Mouse (Mus musculus) embryonic facial prominence, embryonic 13.5 days (tissue): ENCODE data around the gene Nle1. TPM values are rescaled to one million over a fixed set of nuclear protein-coding genes. Genes with fewer than 3 reads are reported as not detected.

Experiments
- ATAC-seq: fragments of 200-750 bp; cut with Nextera tagmentation; 2 replicates; pipeline ENCODE4 v1.8.0; 2017; ENCODE audit warnings: low read depth; ENCODE audit not compliant: insufficient number of reproducible peaks, insufficient read depth, low FRiP score, low TSS enrichment
- H3K27ac ChIP-seq: fragments of 300-500 bp; sonication (generic); 2 replicates; pipeline ENCODE4 v1.5.1; 2015; ENCODE audit warnings: moderate library complexity, mild to moderate bottlenecking, inconsistent platforms
- H3K27me3 ChIP-seq: fragments of 300-500 bp; sonication (generic); 2 replicates; pipeline ENCODE4 v1.6.1; 2015; ENCODE audit warnings: mild to moderate bottlenecking, inconsistent platforms
- H3K36me3 ChIP-seq: fragments of 300-500 bp; sonication (generic); 2 replicates; pipeline ENCODE4 v1.6.1; 2015; ENCODE audit warnings: mild to moderate bottlenecking, inconsistent platforms
- H3K4me1 ChIP-seq: fragments of 300-500 bp; sonication (generic); 2 replicates; pipeline ENCODE4 v1.6.1; 2015; ENCODE audit warnings: inconsistent platforms
- H3K4me2 ChIP-seq: fragments of 300-500 bp; sonication (generic); 2 replicates; pipeline ENCODE4 v1.6.1; 2015; ENCODE audit warnings: moderate library complexity, mild to moderate bottlenecking, inconsistent platforms
- H3K4me3 ChIP-seq: fragments of 300-500 bp; sonication (generic); 2 replicates; pipeline ENCODE4 v1.5.1; 2015; ENCODE audit warnings: mild to moderate bottlenecking, inconsistent platforms
- H3K9ac ChIP-seq: fragments of 300-500 bp; sonication (generic); 2 replicates; pipeline ENCODE4 v1.6.1; 2015; ENCODE audit warnings: mild to moderate bottlenecking, inconsistent platforms
- H3K9me3 ChIP-seq: fragments of 300-500 bp; sonication (generic); 2 replicates; pipeline ENCODE4 v1.6.1; 2016; ENCODE audit warnings: inconsistent platforms
- WGBS: fragments of 180-500 bp; shearing (Covaris S2); methylation state at CpG from one replicate; pipeline ENCODE4 v1.1.7; 2015; ENCODE audit warnings: mixed read lengths; 5-methylcytosine and 5-hydroxymethylcytosine counted together
- polyA plus RNA-seq: library from polyadenylated mRNA; unstranded; fragments of >200 nt; fragmentation: Nextera tagmentation; extraction: Ambion mirVana; gene quantifications from 2 replicates; pipeline ENCODE4 v1.2.1, GENCODE M21; 2015

Nle1 gene
- polyA plus RNA-seq, 1 experiment from 2014 or later, result 36.1 TPM

DNA sequence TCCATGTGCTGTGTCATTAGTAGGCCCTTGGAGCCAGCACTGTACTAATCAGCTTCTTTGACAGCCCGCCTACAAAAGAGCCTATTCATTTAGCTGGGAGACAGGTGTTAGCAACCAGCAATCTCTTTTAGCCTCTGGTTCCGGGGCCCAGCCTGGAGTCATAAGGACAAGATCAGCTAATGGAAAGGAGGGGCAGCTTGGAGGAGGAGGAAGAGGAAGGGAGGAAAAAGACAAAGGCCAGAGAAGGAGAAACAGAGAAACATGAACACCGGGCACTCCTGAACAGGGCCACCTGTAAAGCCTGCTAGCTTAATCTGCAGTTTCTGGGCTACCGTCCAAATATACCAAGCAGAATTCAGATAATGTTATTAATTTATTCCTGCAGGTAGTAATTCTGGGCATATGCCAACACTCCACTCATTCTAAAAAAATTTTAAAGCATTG is 44.7 kb downstream of the Nle1 start:
- no peak overlapping the region for H3K4me2 ChIP-seq
- H3K4me3 ChIP-seq, result no peak overlapping the region
- no peak overlapping the region for H3K27ac ChIP-seq
- no peaks in the 10 kb centered on the region for H3K9me3 ChIP-seq
- no peaks in the 10 kb centered on the region for H3K36me3 ChIP-seq
- no peak overlapping the region for H3K9ac ChIP-seq
- 45% methylated on average over 4 of the region's 4 CpGs for WGBS
- peaks cover 6% of the 10 kb centered on the region; the same call in 1 of the 2 replicates for H3K4me1 ChIP-seq
- no peak for ATAC-seq
- no peaks in the 10 kb centered on the region for H3K27me3 ChIP-seq

DNA sequence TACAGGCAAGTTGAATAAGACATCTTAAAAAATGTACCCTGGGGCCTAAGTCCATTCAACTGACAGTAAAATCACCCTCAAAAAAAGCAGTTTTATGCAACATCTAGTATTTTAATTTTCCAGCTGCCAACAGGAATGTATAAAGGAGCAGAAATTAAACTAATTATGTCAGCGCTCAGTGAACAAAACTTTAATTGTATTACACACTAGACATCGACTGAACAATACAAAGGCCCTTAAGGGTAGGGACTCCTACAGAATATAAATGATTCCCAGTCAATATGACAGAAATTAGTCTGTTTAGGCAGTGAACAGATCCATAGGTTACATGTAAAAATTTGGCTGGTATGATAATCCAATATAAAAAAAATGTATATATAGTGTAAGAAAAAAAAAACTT is 45.2 kb downstream of the Nle1 start:
- Histone ChIP-seq H3K4me1 (peaks cover 6% of the 10 kb centered on the region; the same call in 1 of the 2 replicates), H3K9ac (no peak overlapping the region), H3K4me3 (no peak overlapping the region), H3K27me3 (no peaks in the 10 kb centered on the region), H3K27ac (no peak overlapping the region), H3K36me3 (no peaks in the 10 kb centered on the region), H3K9me3 (no peaks in the 10 kb centered on the region), H3K4me2 (no peak overlapping the region)
- ATAC-seq, result no peak
- 55% methylated on average over 2 of the region's 2 CpGs for WGBS

DNA sequence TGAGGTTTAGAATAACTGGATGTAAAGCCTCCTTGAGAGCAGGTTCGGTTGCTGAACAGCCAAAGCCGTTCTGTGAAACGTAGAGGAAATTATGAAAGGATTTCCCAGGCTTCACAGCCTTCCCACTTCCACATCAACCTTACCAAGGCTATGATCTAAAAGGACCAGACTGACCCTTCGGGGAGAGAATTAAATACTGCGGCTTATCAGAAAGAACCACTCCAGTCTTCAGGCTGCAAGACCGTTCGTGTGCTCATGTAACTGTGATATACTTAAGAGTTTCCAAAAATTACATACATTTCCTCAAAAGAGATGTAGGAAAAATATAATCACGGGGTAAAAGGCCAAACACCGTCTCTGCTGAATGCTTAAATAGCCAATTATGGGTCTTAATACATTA is 45.6 kb downstream of the Nle1 start:
- ATAC-seq, result no peak

DNA sequence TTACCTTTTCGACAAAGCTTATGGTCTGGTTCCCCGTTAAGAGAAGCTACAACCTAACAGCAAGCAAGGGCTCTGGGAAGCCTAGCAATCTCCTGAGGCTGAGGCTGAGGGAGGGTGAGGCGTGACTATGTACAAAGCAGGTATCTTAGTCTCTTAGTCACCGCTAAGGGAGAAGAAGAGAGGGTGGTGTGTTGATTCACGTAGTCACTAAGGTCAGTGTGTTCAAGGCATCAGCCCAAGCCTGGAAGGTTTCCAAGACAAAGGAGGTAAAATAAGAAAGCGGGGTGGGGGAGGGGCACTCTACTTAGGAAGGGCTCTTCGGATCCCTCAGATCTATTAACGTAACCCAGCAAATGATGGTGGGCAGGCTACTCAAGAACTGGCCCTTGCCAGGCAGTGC is 46.7 kb downstream of the Nle1 start:
- ATAC-seq, result no peak
- Histone ChIP-seq H3K4me3 (no peak overlapping the region), H3K36me3 (no peaks in the 10 kb centered on the region), H3K9ac (no peak overlapping the region), H3K27me3 (no peaks in the 10 kb centered on the region), H3K27ac (no peak overlapping the region), H3K4me2 (no peak overlapping the region), H3K9me3 (no peaks in the 10 kb centered on the region), H3K4me1 (peaks cover 6% of the 10 kb centered on the region; the same call in 1 of the 2 replicates)
- 67% methylated on average over 8 of the region's 8 CpGs for WGBS

More for the DNA sequence above, 45.6 kb downstream of the Nle1 start:
- Histone ChIP-seq H3K27me3 (no peaks in the 10 kb centered on the region), H3K27ac (no peak overlapping the region), H3K36me3 (no peaks in the 10 kb centered on the region), H3K4me1 (peaks cover 6% of the 10 kb centered on the region; the same call in 1 of the 2 replicates), H3K4me2 (no peak overlapping the region), H3K4me3 (no peak overlapping the region), H3K9ac (no peak overlapping the region), H3K9me3 (no peaks in the 10 kb centered on the region)
- 76% methylated on average over 9 of the region's 9 CpGs for WGBS

DNA sequence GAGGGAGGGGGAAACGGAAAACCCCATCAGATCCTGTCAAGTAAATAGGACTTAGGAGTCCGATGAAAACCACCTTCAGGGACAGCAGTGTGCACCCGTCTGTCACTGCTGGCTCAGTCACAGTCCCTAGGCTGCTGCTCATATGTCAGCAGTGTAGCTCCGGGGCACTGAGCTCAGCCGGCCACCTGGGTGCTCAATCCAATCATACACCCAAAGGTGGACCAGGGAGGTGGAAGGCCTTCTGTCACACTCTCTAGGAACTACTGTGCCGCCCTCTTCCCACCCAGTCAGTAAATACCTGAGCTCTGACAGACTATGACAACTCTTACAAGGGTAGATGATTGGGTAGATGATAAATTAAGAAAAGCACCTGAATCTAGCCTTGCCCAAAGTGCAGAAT is 47.5 kb downstream of the Nle1 start:
- Histone ChIP-seq H3K27ac (no peak overlapping the region), H3K9me3 (no peaks in the 10 kb centered on the region), H3K27me3 (no peaks in the 10 kb centered on the region), H3K4me3 (no peak overlapping the region), H3K4me1 (peaks cover 6% of the 10 kb centered on the region; the same call in 1 of the 2 replicates), H3K9ac (no peak overlapping the region), H3K36me3 (no peaks in the 10 kb centered on the region), H3K4me2 (no peak overlapping the region)
- WGBS, result 77% methylated on average over 6 of the region's 6 CpGs
- ATAC-seq, result no peak

DNA sequence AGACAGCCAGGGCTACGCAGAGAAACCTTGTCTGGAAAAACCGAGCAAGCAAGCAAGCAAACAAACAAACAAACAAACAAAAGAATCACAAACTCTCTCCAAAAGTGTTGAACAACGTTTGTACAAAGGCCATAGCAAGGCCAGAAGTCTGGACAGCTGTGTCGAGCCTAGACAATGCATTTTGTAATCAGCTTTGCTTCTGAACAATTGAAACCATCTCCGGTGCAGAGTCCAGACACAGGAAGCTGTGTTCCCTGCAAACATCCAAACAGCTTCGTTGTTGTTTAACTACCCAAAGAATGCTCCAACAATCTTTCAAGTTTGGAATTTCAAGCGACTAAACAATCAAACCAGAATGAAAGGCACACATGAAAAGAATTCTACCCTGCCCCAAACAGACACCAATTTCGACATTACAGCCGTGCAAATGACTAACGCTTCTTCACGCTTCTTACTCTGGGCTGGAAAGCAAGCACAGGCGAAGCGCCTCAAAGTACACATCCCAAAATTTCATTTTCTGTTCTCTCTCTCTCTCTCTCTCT is 50.8 kb downstream of the Nle1 start:
- WGBS, result 73% methylated on average over 13 of the region's 13 CpGs
- no peaks in the 10 kb centered on the region for H3K27me3 ChIP-seq
- H3K4me3 ChIP-seq, result no peak overlapping the region
- no peaks in the 10 kb centered on the region for H3K9me3 ChIP-seq
- H3K4me2 ChIP-seq, result no peak overlapping the region
- no peak overlapping the region for H3K9ac ChIP-seq
- ATAC-seq, result no peak
- peaks cover 6% of the 10 kb centered on the region; the same call in 1 of the 2 replicates for H3K4me1 ChIP-seq
- no peak overlapping the region for H3K27ac ChIP-seq
- H3K36me3 ChIP-seq, result no peaks in the 10 kb centered on the region

DNA sequence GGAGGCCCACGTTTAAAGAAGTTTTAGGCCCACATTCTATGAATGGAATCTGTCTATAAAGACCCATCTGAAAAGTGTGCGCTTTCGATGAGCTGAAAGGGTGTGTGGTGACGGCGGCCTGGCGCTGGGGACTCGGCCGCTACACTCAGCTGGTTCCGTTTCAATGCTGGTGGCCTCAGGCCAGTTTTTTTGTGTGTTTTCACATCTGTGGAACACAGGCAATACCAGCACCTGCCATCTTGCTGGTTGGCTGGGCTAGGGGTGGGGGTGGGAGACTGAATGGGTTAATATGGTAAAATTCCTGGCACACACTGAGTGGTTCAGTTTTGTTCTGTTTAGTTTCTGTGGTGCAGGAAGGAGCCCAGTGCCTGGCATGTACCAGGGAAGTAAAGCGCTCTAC is 52.2 kb downstream of the Nle1 start:
- ATAC-seq, result no peak
- 73% methylated on average over 10 of the region's 10 CpGs for WGBS

DNA sequence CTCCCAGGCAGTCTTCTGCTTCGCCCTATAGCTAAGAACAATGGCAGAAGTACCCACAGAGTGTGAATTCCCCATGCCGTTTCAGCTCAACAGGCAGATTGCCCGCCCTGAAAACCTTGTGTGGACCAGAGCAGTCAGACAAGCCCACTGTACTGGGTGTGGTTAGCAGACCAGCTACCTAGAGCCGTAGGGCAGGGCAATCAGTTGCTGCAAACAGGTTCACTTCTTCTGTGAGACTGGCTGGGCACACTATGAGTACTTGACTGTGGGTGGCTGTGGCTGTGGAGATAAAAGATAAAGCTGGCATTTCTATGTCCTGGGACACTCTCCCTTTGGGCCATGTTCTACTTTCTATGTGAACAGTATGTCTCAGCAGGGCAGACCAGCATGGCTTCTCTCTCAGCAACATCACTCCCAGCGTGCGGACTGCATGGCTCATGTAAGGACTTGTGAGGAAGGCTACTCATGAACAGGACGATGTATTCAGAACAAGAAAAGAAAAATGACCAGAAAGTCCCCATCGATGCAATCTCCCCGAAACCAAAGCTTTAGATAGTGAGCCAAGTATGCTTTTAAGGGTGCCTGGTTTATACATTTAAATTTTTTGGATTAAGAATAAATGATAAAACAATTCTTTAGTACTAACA is 52.8 kb downstream of the Nle1 start:
- ATAC-seq, result no peak
- H3K4me1 ChIP-seq, result peaks cover 3% of the 10 kb centered on the region; the same call in 1 of the 2 replicates
- no peaks in the 10 kb centered on the region for H3K9me3 ChIP-seq
- no peak overlapping the region for H3K4me2 ChIP-seq
- H3K9ac ChIP-seq, result no peak overlapping the region
- no peak overlapping the region for H3K27ac ChIP-seq
- 84% methylated on average over 9 of the region's 9 CpGs for WGBS
- no peaks in the 10 kb centered on the region for H3K36me3 ChIP-seq
- H3K4me3 ChIP-seq, result no peak overlapping the region
- H3K27me3 ChIP-seq, result no peaks in the 10 kb centered on the region

More for the DNA sequence above, 52.2 kb downstream of the Nle1 start:
- H3K4me1 ChIP-seq, result no peaks in the 10 kb centered on the region
- H3K9me3 ChIP-seq, result no peaks in the 10 kb centered on the region
- H3K27me3 ChIP-seq, result no peaks in the 10 kb centered on the region
- no peak overlapping the region for H3K4me3 ChIP-seq
- no peak overlapping the region for H3K4me2 ChIP-seq
- no peak overlapping the region for H3K27ac ChIP-seq
- H3K36me3 ChIP-seq, result no peaks in the 10 kb centered on the region
- no peak overlapping the region for H3K9ac ChIP-seq

DNA sequence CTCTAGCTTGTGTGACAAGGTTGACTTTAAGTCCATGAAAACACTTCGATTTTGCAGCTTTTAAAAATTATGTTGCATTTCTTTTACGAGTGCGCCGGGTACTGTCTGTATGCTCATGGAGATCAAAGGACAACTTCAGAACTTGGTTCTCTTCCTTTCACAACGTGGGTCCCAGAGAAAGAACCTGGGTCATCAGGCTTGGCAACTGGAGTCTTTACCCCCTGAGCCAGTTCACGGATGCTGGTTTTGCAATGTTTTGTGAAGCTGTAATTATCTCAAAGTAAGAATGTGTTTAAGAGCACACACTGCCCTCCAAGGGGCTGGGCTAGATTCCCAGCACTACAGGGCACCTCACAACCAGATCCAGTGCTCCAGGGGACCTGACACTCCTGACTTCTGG is 54.1 kb downstream of the Nle1 start:
- peaks cover 10% of the 10 kb centered on the region; the same call in 1 of the 2 replicates for H3K4me1 ChIP-seq
- H3K36me3 ChIP-seq, result no peaks in the 10 kb centered on the region
- WGBS, result 82% methylated on average over 6 of the region's 6 CpGs
- no peak overlapping the region for H3K9ac ChIP-seq
- no peaks in the 10 kb centered on the region for H3K27me3 ChIP-seq
- H3K9me3 ChIP-seq, result no peaks in the 10 kb centered on the region
- ATAC-seq, result no peak
- no peak overlapping the region for H3K4me2 ChIP-seq
- H3K27ac ChIP-seq, result no peak overlapping the region
- no peak overlapping the region for H3K4me3 ChIP-seq

DNA sequence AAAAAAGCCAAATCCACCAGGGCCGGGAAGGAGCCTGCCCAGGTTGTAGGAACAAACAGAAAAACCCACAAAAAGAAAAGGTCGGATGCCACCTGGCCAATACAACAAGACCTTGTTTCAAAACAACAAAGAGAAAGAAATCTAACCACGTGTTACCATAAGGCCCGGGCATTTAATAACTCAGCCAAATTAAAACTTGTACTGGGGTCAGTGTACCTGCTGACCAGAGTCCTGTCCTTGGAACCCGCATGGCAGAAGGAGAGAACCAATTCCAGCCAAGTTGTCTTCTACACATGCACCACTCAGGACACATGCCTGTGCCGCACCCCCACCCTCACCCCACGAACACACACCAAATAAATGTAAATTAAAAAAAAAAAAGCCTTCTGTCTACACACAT is 55.3 kb downstream of the Nle1 start:
- no peaks in the 10 kb centered on the region for H3K9me3 ChIP-seq
- WGBS, result 87% methylated on average over 7 of the region's 7 CpGs
- H3K27ac ChIP-seq, result no peak overlapping the region
- H3K4me3 ChIP-seq, result no peak overlapping the region
- no peak overlapping the region for H3K4me2 ChIP-seq
- H3K27me3 ChIP-seq, result no peaks in the 10 kb centered on the region
- no peak overlapping the region for H3K9ac ChIP-seq
- no peaks in the 10 kb centered on the region for H3K36me3 ChIP-seq
- H3K4me1 ChIP-seq, result peaks cover 10% of the 10 kb centered on the region; the same call in 1 of the 2 replicates
- ATAC-seq, result no peak

DNA sequence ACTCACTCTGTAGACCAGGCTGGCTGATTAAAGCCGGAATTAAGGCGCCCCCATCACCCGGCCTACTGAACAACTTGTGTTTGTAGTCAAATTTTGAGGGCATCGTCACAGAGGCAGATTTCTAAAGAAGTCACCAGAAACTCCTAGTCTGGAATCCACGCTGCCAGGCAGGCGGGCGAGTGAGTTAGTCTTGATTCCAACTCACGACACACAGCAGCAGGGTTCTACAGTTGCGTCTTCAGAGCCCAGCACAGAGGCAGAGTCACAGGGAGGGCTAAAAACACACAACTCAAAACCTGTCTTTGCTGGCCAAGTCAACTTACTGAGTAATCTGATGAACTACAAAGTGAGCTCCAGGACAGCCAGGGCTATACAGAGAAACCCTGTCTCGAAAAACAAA is 55.7 kb downstream of the Nle1 start:
- Histone ChIP-seq H3K27ac (no peak overlapping the region), H3K4me1 (peaks cover 10% of the 10 kb centered on the region; the same call in 1 of the 2 replicates), H3K27me3 (no peaks in the 10 kb centered on the region), H3K4me3 (no peak overlapping the region), H3K36me3 (no peaks in the 10 kb centered on the region), H3K4me2 (no peak overlapping the region), H3K9me3 (no peaks in the 10 kb centered on the region), H3K9ac (no peak overlapping the region)
- WGBS, result 79% methylated on average over 10 of the region's 10 CpGs
- no peak for ATAC-seq

DNA sequence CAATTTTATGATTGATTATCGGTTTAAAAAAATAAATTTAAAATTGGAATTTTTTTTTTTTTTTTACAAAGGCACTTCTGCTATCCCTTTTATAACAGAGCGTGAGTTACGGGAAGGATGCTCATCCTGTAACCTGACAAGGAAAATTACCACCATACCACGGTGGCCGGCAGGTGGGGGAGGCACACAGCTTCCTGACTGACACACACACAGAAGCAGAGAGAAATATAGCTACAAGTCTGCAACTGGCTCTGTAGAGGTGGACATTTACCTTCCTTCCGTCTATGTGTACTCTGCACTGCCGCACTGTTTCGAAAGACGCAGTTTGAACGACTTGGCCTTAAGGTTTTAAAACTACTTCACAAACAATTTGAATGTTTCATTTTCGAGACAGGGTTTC is 56.1 kb downstream of the Nle1 start:
- H3K9ac ChIP-seq, result no peak overlapping the region
- no peaks in the 10 kb centered on the region for H3K27me3 ChIP-seq
- 79% methylated on average over 11 of the region's 11 CpGs for WGBS
- no peak overlapping the region for H3K27ac ChIP-seq
- no peak for ATAC-seq
- H3K9me3 ChIP-seq, result no peaks in the 10 kb centered on the region
- H3K36me3 ChIP-seq, result no peaks in the 10 kb centered on the region
- H3K4me1 ChIP-seq, result peaks cover 10% of the 10 kb centered on the region; the same call in 1 of the 2 replicates
- H3K4me3 ChIP-seq, result no peak overlapping the region
- no peak overlapping the region for H3K4me2 ChIP-seq
